Mouse (Mus musculus) adrenal gland (tissue): Measurements from ENCODE around the gene Gm3239.
"Not testable (repeated sequence)": the region's sequence is repeated elsewhere in the genome, so short reads cannot be mapped to it uniquely, and the experiment has no call there.

ENCODE experiments used
- intact Hi-C: fragments of 180-260 bp; cut with DNase I; formaldehyde crosslinking; loops from one replicate; pipeline ENCODE4 v1.15.1; 2025
- long read RNA-seq, 2 experiments: library from polyadenylated mRNA; unstranded; transcript quantifications; one replicate each; pipeline ENCODE4 v2.0.0; 2020; ENCODE audit warnings: borderline replicate concordance in 1 of 2; ENCODE audit not compliant: insufficient replicate concordance in 1 of 2

The Gm3239 gene
- long read RNA-seq, experiment 1, result 0 reads
- long read RNA-seq, experiment 2, result 0 reads

DNA sequence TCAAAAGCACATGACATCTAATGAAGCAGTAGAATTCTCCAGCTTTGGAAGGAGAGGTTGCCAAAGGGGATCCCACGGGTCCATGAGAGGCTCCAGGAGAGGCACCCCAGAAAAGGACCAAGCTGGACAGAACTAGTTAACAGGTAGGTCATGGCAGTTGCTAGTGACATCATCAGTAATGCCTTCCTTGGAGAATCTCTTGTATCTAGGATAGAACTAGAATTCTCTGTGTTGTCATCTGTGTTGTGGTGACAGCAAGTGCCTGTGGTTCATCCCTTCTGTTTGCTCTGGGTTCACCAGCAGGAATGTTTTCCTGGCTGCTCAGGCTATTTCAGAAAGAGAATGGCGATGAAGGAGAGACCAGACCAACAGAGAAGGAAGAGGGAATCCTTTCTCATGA, at the start of gene Gm3239:
Gene Gm3239, plus strand, starts transcription at position 301 of the 400 bp plus-strand sequence.
- intact Hi-C loops, result not testable (repeated sequence)

DNA sequence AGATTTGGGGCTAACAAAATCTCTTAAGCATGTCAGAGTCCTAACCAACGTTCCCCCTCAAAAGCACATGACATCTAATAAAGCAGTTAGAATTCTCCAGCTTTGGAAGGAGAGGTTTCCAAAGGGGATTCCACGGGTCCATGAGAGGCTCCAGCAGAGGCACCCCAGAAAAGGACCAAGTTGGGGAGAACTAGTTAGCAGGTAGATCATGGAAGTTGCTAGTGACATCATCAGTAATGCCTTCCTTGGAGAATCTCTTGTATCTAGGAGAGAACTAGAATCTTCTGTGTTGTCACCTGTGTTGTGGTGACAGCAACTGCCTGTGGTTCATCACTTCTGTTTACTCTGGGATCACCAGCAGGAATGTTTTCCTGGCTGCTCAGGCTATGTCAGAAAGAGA, 31.9 kb upstream of the Gm3239 start, which contains the start of gene Gm8159:
Gene Gm8159, plus strand, starts transcription at position 301 of the 400 bp plus-strand sequence.
- intact Hi-C loops, result not testable (repeated sequence)

DNA sequence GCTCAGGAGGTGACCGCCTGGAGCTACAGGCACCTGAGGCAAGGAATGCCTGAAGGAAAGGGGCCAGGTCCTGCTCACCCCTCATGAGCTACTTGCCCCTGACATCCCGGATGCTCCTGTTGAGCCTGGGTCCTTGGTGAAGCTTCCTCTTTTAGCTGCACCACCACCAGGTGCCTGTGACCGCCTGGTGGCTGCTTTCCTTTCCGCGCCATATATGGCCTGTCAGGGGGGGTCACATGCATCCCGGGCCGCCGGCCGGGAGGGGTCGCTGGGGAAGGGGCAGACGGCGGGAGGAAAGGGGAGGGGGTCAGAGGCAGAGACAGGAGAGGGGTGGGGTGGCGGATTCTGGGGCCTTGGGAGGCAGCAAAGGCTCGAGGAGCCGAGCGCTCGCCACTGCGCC, 14.7 kb upstream of the Gm3239 start:
- intact Hi-C loops, result not testable (repeated sequence)

DNA sequence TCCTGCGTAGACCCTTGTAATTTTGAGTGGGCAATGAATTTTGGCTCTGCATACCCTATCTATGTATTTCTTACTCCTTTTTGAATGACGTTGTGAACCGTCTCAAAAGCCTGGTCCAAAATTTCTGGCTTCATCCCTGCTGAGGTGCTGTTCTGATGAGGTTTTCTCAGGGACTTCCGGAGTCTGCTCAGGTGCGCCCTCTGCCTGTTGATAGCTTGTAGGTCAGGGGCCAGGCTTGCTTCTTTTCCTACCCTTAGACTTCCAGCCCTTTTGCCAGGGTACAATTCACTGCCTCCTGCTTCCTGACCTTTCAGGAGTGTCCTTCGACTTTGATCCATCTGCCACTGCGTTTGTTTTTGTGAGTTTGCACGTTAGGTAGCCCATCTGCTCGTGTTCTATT, 13.7 kb upstream of the Gm3239 start:
- intact Hi-C loops, result not testable (repeated sequence)

DNA sequence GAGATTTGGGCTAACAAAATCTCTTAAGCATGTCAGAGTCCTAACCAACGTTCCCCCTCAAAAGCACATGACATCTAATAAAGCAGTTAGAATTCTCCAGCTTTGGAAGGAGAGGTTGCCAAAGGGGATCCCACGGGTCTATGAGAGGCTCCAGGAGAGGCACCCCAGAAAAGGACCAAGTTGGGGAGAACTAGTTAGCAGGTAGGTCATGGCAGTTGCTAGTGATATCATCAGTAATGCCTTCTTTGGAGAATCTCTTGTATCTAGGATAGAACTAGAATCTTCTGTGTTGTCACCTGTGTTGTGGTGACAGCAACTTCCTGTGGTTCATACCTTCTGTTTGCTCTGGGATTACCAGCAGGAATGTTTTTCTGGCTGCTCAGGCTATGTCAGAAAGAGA, 44.9 kb downstream of the Gm3239 start, which contains the start of gene Gm7876:
Gene Gm7876, plus strand, starts transcription at position 301 of the 400 bp plus-strand sequence.
- intact Hi-C loops, result not testable (repeated sequence)
